Mouse (Mus musculus) heart, adult 2 months (tissue): Measurements from ENCODE around the gene Pdcl2. TPM values are rescaled to one million over a fixed set of nuclear protein-coding genes. Genes with fewer than 3 reads are reported as not detected.

Experiments used
- DNase-seq, 2 experiments: peaks; one replicate each; pipeline ENCODE4 v3.0.0; 2021
- H3K27ac ChIP-seq: fragments of 200-600 bp; 2 replicates; pipeline ENCODE4 v1.8.1; 2022
- H3K27me3 ChIP-seq: fragments of 200-500 bp; 2 replicates; pipeline ENCODE4 v1.6.1; 2012; ENCODE audit warnings: mild to moderate bottlenecking, low read length, inconsistent platforms, mixed read lengths; ENCODE audit not compliant: control insufficient read depth, insufficient read depth
- H3K36me3 ChIP-seq: fragments of 200-500 bp; 2 replicates; pipeline ENCODE4 v1.6.1; 2012; ENCODE audit warnings: low read length, inconsistent platforms; ENCODE audit not compliant: control insufficient read depth, insufficient read depth
- H3K4me1 ChIP-seq: fragments of 200-500 bp; 2 replicates; pipeline ENCODE4 v1.6.1; 2011; ENCODE audit warnings: low read length; ENCODE audit not compliant: control insufficient read depth, insufficient read depth
- H3K4me3 ChIP-seq: fragments of 200-600 bp; 2 replicates; pipeline ENCODE4 v1.8.1; 2022
- H3K79me2 ChIP-seq: fragments of 200-500 bp; replicated peaks from 2 replicates; pipeline ENCODE4 v1.6.1; 2012; ENCODE audit warnings: mild to moderate bottlenecking, inconsistent platforms, low read length, moderate library complexity, mixed read lengths; ENCODE audit not compliant: control insufficient read depth, insufficient read depth
- H3K9ac ChIP-seq: fragments of 200-500 bp; 2 replicates; pipeline ENCODE4 v1.6.1; 2012; ENCODE audit warnings: low read depth, mild to moderate bottlenecking, control low read depth, inconsistent platforms, low read length, mixed read lengths
- CTCF ChIP-seq: fragments of 200-600 bp; IDR thresholded peaks from 2 replicates; pipeline ENCODE4 v1.8.1; 2022; ENCODE audit warnings: antibody characterized with exemption, mild to moderate bottlenecking, moderate library complexity
- EP300 ChIP-seq: fragments of 200-500 bp; IDR thresholded peaks from 2 replicates; pipeline ENCODE4 v1.6.1; 2011; ENCODE audit warnings: low read depth, low read length, control low read depth; ENCODE audit not compliant: insufficient read depth
- POLR2A ChIP-seq: fragments of 200-500 bp; IDR thresholded peaks from 2 replicates; pipeline ENCODE4 v1.6.1; 2011; ENCODE audit warnings: mild to moderate bottlenecking, low read depth, low read length, control low read depth; ENCODE audit not compliant: insufficient read depth
- WGBS: fragments of 180-500 bp; shearing (Covaris S2); methylation state at CpG from one replicate; pipeline ENCODE4 v1.1.7; 2018; 5-methylcytosine and 5-hydroxymethylcytosine counted together
- intact Hi-C: fragments of 180-260 bp; cut with DNase I; formaldehyde crosslinking; loops from one replicate; pipeline ENCODE4 v1.15.1; 2025
- long read RNA-seq: library from polyadenylated mRNA; stranded (forward); transcript quantifications from one replicate; pipeline ENCODE4 v2.0.0, GENCODE M21; 2021
- polyA plus RNA-seq: library from polyadenylated mRNA; depleted of rRNA; stranded (reverse); fragments of >200 nt; gene quantifications from 2 replicates; pipeline ENCODE4 v1.2.3, GENCODE M21; 2012; rRNA removed
- total RNA-seq, 2 experiments: library from RNA; stranded (reverse); gene quantifications; 2 replicates each; pipeline ENCODE4 v1.2.3; 2021

Pdcl2 gene
- total RNA-seq, result not detected
- polyA plus RNA-seq, result not detected in 2 replicates
- long read RNA-seq, result 0 reads

DNA sequence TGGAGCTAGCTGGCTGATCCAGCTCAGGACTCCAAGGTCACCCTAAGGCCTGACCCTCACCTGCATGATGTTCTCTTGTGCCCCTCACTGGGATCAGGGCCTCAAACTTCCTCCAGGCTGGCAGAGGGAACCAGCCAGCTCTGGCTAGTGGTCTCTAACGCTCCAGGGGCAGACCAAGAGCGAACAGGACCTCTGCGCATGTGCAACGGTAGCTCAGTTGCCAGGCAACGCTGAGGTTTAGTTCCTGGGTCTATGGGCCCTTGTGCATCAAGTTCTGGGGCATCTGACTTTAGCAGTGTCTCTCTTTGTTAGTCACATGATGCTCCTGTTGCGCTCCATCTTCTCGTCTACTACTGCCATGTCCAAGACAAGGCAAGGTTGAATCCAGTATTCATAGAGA is at the start of gene Pdcl2:
Pdcl2 (minus strand) TSS at position 204 of the 400 bp plus-strand sequence.
- TF ChIP-seq CTCF (no peak), POLR2A (no peak), EP300 (no peak)
- intact Hi-C loops, result no loop called here
- no peak within 1 kb of the TSS for H3K4me3 ChIP-seq
- H3K27me3 ChIP-seq, result no peaks in the 10 kb centered on the region
- H3K36me3 ChIP-seq, result no peaks in the 10 kb centered on the region
- H3K27ac ChIP-seq, result no peak within 1 kb of the TSS
- H3K9ac ChIP-seq, result no peak within 1 kb of the TSS
- DNase-seq, result no peak
- WGBS, result 90% methylated on average over 7 of the region's 7 CpGs
- no peaks in the 10 kb centered on the region for H3K4me1 ChIP-seq
- no peaks in the 10 kb centered on the region for H3K79me2 ChIP-seq

DNA sequence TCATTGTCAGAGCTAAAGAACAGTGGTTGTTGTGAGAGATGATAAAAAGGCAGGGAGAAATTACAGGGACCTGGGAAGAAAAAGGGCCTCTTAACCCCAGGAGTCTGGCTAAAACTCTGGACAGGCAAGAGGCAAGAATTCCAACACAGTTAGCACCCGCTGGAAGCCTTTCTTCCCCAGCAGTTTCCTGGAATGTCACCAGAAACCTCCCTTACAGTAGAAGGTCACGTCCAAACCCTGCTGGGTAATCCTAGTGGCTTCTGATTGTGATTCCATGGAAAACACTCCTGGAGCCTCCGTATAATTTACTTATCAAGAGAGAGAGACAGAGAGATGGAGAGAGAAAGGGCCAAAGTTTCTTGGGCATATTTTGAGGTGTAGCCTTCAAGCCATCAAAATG is 48.3 kb upstream of the Pdcl2 start:
- intact Hi-C loops, result no loop called here
- no peaks in the 10 kb centered on the region for H3K36me3 ChIP-seq
- H3K4me3 ChIP-seq, result no peak overlapping the region
- H3K27me3 ChIP-seq, result no peaks in the 10 kb centered on the region
- H3K4me1 ChIP-seq, result no peaks in the 10 kb centered on the region
- no peak overlapping the region for H3K27ac ChIP-seq
- no peak for DNase-seq
- no peak for TF ChIP-seq CTCF
- TF ChIP-seq EP300, result no peak
- 25% methylated on average over 3 of the region's 3 CpGs for WGBS
- no peaks in the 10 kb centered on the region for H3K79me2 ChIP-seq
- H3K9ac ChIP-seq, result no peak overlapping the region

DNA sequence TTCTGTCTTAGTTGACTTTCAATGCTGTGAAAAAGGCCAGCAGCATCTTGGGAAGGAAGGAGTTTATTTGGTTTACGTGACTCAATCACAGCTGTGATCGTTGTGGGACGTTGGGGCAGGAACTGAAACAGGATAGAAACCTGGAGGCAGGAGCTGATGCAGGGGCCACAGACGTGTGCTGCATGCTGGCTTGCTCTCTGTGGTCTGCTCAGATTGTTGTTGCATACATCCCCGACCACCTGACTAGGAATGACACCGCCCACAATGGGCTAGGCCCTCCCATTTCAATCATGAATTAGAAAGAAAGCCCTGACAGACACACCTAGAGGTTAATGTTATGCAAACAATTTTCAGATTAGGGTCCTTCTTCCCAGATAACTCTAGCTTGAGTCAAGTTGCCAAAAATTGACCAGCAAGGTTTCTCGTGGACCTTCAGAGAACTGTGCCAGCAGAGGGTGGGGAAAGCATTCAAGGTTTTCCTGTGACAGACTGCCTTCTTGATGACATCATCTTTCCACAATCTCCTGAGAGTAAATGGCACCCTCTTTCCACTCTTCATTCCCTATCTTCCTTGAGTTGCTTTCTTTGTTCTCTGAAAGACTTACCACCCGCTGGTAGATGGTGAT is 38.4 kb upstream of the Pdcl2 start:
- intact Hi-C loops, result no loop called here
- Histone ChIP-seq H3K36me3 (no peaks in the 10 kb centered on the region), H3K9ac (no peak overlapping the region), H3K4me1 (no peaks in the 10 kb centered on the region), H3K27ac (no peak overlapping the region), H3K4me3 (no peak overlapping the region), H3K79me2 (no peaks in the 10 kb centered on the region), H3K27me3 (no peaks in the 10 kb centered on the region)
- 50% methylated on average over 8 of the region's 8 CpGs for WGBS
- no peak for DNase-seq
- no peak for TF ChIP-seq CTCF
- TF ChIP-seq POLR2A, result no peak
- TF ChIP-seq EP300, result no peak

DNA sequence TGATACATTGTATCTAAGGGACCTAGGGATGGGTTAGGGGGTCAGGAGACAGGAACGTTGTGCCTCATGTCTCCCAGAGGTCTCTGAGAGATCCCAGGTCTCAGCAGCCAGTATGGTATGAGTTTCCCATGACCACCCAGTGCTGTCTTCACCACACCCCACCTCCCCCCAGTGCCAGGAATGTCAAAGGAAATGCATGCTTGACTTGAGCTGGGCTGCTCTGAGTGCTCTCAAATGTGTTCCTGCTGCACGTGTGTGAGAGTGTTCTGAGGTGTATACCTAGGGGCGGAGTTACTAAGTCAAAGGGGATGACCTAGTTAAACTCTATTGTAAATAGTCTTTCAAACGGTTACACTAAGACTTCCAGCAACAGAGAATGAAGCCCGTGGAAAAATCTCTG is 34.5 kb upstream of the Pdcl2 start:
- Histone ChIP-seq H3K36me3 (no peaks in the 10 kb centered on the region), H3K27me3 (peaks cover 6% of the 10 kb centered on the region), H3K27ac (no peak overlapping the region), H3K79me2 (no peaks in the 10 kb centered on the region), H3K4me1 (no peaks in the 10 kb centered on the region), H3K9ac (no peak overlapping the region), H3K4me3 (no peak overlapping the region)
- WGBS, result 55% methylated on average over 5 of the region's 5 CpGs
- intact Hi-C loops, result no loop called here
- TF ChIP-seq EP300 (no peak), CTCF (no peak), POLR2A (no peak)
- DNase-seq, result no peak

DNA sequence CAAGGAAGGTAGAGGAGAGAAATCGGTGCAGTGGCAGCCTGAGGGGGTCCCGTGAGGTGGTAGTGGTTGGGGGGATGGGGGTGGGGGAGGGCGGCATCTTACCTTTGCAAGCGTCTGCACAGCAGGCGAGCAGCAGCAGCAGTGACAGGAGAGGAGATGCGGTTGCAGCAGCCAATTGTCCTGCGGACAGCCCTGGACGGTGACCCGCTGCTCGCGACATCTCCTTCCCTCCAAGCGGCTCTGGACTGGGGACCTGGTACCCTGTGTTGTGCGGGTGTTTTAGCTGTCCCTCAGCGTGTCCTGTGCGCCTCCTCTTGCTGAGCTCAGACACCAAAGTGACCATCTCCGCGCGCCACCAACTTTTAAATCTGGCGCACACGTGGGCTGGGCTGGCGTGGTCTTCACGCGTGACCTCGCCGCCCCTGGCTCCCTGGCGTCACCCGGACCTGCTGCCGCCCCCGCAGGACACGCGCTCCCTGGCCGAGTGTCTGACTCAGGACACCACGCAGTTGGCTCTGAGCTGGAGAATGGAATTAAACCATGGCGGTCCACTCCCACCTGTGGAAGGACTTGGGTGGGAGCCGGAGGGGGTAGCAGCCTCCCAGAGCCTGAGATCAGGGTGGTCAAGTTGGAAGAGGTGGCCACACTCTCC is 32.6 kb upstream of the Pdcl2 start, which contains the start of gene Nmu:
Nmu (minus strand) TSS at position 336 of the 652 bp plus-strand sequence.
- Histone ChIP-seq H3K27me3 (peaks cover 6% of the 10 kb centered on the region), H3K4me1 (no peaks in the 10 kb centered on the region), H3K36me3 (no peaks in the 10 kb centered on the region), H3K79me2 (no peaks in the 10 kb centered on the region), H3K4me3 (no peak within 1 kb of the TSS), H3K9ac (no peak within 1 kb of the TSS), H3K27ac (no peak within 1 kb of the TSS)
- intact Hi-C loops, result no loop called here
- TF ChIP-seq CTCF (no peak), EP300 (no peak), POLR2A (no peak)
- DNase-seq, result no peak
- 7% methylated on average over 35 of the region's 35 CpGs for whole genome bisulfite sequencing

DNA sequence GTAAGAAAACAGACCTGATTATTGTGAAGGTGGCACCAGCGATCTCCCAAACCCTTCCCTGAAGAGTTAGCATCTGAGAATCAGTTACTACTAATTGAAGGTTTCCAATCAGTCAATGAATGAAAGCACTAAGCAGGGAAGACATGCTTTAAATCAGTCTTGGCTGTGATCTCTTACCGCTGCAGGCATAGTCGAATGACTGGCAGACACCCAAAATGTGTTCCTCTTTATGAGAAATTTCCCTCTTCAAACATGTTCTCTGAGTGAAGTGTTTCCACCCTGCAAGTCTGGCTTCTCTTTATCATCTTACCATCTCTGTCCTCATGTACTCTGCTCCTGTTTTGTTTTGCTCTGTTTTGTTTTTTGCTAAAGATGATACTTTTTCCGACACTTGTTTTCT is 29.8 kb upstream of the Pdcl2 start:
- H3K4me3 ChIP-seq, result no peak overlapping the region
- WGBS, result 63% methylated on average over 4 of the region's 4 CpGs
- intact Hi-C loops, result no loop called here
- no peaks in the 10 kb centered on the region for H3K36me3 ChIP-seq
- no peaks in the 10 kb centered on the region for H3K4me1 ChIP-seq
- no peaks in the 10 kb centered on the region for H3K79me2 ChIP-seq
- no peak for DNase-seq
- no peak for TF ChIP-seq CTCF
- no peak for TF ChIP-seq POLR2A
- TF ChIP-seq EP300, result no peak
- no peak overlapping the region for H3K9ac ChIP-seq
- H3K27ac ChIP-seq, result no peak overlapping the region
- peaks cover 6% of the 10 kb centered on the region for H3K27me3 ChIP-seq
